Mouse (Mus musculus) kidney, postnatal 36 days (tissue): ENCODE measurements around the gene Nrap.
A peak's percentile ranks its signal among the peaks of the same experiment; 100 is the strongest.
"Not testable (repeated sequence)": the region's sequence is repeated elsewhere in the genome, so short reads cannot be mapped to it uniquely, and the experiment has no call there.

Experiments
- DNase-seq, 2 experiments: peaks; one replicate each; pipeline ENCODE4 v3.0.0; 2021 to 2022; ENCODE audit warnings: mixed read lengths in 2 of 2

The Nrap gene

DNA sequence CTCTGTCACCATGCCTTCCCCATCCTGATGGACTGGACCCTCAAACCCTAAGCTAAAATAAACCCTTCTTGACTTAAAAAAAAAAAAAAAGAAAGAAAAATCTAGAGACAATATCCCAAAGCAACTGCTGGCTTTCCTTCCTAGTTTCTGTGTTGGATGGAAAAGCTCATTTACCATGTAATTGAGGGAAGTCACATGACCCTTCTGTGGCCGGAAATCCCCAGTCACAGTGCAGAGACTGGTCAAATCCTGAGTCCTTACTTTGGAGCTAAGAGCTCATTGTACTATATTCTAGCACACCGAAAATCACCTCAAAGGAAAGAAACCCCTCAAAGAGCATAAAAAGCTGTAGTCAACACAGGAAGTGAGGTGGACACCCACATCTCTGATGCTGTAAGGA lies 30.9 kb downstream of the Nrap start:
- no peak for DNase-seq

DNA sequence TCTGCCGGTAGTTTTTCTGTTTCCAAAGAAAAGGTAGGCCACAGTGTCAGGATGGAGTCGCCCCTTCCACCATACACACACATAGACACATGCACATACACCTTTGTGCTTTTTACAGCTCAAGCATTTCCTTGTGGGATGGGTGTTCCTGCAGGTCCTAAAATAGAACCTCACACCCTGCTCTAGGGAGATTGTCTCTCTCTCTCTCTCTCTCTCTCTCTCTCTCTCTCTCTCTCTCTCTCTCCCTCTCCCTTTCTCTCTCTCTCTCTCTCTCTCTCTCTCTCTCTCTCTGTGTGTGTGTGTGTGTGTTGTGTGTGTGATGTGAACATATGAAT lies 32.5 kb downstream of the Nrap start:
- DNase-seq = not testable (repeated sequence)

DNA sequence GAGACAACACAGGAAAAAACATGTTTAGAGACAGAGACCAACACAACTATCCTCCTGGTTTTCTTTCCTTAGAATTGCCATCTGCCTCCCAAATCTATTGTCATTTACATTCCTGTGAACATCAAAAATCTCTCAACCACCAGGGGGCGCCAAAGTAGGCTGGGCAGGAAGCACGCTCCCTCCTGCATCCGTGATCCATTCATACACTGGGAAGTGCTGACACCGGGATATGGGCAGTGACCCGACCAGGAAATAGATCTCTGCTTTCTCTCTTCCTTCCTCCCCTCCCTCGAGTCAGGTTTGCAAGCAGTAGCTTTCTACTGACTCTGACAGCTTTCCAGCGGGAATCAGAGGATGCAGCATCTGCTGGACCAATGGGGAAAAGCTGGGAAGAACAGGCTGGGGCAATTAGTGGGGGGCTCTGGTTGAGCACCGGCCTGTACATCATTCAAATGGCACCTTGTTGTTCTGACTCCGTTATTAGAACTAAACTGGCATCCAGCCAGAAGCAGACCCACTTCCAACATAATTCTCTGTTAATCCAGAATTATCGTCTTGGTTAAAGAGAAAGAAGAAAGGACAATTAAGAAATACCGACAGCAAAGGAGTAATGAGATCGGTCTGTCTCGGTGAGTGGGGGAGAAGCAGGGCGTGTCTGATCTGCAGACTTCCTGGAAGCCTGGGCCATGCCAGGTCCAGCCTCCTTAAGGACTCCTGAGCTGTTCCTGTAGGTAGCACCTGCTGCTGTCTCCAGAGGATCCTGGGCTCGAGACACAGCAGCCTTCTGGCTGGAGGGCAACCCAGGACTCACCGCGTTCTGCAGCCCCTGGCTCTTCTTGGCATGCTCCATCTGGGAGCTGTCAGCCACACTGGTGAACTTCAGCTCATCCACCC lies 33.1 kb downstream of the Nrap start:
- peak; percentile 62 to 93 for DNase-seq

DNA sequence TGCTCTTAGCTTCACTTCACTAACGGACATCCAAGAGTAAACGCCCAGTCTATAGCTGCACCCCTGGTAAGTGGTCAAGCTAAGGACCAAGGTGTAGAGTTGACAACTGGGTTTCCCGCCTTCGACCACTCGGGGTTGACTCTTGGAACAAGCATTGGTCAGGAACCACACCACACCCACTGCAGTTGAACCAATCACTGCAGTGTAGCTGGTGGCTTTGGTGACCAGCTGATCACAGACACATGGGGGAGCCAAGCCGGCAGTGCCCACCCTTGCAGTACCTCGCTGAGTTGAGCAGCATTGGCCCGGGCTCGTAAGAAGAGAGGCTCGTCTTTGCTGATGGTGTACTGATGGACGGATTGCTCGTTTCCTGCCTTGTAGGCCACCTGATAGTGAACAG lies 34.6 kb downstream of the Nrap start:
- no peak for DNase-seq

DNA sequence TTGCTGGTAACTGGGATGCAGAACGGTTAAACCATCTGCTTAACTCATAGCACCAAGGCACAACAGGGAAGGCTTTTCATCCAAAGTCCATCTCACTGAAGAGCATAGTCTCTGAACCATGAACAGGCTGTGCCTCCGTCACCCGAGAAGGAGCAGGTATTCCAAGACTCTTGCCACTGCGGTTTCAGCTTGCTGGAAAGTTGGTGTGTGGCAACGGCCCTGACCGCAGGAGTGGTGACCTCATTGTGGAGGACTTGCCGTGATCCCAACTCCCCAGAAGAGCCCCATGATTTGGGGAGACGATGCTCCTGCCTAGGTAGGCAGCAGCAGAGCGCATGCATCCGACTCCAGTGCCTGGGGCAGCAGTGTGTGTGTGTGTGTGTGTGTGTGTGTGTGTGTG lies 36.1 kb downstream of the Nrap start:
- peak; percentile 4 to 35 for DNase-seq

DNA sequence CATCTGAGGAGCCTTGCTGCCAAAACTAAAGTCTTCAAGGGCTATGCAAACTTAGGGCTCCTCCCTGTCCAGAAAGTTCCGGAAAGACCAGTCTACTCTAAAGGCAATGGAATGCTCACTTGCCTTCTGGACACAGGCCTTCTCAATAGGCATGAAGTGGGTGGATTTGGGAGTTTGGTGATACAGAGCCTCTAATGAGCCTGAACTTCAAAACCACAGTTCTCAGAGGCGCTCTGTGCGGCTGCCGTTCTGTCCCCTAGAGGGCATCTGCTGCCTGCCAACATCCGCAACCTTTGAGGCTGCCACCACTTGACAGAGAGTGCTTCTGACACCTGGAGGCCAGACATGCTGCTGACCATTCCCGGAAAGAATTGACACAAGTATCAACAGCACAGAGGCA lies 40.5 kb downstream of the Nrap start:
- peak; percentile 36 to 60 for DNase-seq

DNA sequence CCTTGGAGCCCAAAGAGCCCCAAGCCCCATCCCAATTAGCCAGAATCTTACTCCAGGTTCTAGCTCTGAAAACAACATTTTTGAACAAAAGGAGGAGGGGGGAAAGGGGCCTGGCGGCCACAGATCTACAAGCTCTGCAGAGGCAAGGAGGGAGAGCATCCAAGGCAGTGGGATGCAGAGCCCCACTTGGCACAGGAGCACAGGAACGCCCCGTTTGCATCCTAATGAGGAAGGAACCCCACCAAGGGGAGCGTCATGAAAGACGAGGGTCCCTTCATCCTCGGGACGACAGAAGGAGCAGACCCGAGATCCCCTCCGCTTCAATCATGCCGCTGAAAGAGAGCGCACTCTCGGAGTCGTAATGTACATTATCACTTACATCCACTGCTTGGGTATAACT lies 43.1 kb downstream of the Nrap start:
- no peak for DNase-seq

DNA sequence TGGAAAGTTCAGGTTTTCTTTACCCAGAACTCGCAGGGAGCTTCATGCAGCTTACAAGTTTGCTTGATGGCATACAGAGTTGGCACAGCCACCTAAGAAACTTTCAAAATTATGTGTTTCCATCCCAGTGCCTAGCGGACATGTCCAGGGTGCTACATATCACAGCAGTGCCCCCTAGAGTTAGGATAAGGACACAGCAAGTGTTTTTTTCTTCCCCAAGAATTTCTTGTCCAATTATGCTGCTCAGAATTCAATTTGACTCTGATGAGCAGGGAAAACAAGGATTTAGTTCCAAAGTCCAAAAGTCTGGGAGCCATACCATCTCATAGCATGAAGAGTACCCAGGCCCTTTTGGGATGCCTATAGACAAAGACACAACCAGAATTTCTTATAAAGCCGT lies 43.8 kb downstream of the Nrap start:
- DNase-seq = peak in 1 of 2 experiments; percentile 34

DNA sequence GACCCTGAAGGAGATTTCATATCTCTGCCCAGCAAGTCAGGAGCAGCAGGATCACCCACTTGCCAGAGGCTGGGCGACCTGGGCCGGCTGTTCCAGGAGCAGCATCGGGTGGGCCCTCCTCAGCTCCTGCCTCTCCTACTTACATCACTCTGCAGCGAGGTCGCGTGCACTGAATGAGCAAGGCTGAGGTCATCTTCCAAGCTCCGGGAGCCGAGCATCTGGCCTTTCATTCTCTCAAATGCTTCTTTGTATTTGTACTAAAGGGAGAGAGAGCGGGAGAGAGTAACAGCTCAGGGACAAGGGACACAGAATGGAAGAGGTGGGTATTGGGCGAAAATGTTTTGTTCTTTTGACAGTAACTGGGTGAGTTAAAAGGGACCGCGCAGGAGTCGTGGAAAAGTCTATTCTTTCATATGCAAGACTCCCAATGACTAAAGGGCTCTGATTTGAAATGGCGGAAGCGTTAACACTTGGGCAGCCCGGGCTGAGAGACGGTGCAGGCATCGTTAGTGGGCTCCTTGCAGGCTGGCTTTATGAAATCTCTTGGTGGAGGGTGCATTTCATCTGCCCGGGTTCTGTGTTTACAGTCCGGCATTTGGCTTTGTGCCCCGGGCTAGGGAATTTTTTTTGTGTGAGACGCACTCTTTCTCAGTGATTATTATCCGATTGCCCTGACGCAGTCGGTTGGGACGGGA lies 45.8 kb downstream of the Nrap start:
- no peak for DNase-seq

DNA sequence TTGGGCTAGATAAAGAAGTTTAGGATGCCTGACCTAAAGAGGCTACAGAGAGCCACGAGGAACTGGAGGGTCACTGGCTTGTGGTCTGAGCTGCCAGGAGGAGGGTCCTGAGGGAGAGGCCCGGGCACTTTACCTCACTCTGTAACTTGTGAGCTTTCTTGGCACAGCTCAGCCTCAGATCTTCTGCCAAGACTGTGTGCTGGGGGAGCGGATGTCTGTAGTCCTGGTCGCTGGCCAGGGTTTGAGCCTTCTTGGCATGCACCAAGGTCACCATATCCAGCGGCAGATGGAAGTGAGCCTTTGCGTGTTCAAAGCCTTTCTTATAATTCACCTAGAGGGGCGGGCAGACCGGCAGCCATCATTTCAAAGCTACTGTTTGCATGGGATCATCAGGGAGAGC lies 47.8 kb downstream of the Nrap start:
- DNase-seq = peak; percentile 29 to 62

DNA sequence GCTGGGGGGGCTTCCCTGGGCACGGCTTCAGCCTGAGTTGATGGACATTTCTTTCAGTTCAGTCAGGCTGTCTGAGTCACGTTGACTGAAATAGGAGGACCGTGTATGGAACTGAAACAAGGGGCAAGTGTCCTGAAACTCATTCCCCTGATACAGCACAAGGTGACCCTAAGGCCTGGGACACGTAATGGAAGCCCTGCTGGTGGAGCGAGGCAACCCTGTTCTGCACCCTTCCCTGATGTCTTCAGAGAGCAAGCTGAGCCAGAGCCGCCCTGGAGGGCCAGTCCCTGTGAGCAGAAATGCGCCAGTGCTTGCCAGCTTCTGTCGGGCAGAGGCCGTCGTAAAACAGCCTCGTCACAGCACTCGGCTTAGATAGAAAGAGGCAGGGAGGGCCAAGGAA lies 53.0 kb downstream of the Nrap start:
- DNase-seq = peak; percentile 31 to 47

DNA sequence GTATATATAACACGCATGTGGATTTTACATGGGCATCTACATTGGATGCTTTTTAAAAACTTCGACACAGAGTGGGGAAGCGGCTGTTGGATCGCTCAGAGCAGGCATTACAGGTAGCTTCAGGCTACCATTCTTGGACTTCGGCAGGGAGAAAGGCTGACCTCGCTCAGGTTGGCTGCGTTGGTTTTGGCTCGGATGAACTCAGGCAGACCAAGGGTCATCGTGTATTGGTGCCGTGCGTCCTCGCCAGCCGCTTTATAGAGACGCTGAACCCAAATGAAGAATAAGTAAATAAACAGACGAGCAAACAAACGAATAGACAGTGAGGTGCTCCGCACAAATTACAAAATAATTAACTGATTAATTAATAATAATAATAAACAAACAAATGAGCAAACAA lies 53.5 kb downstream of the Nrap start:
- peak; percentile 61 to 64 for DNase-seq

DNA sequence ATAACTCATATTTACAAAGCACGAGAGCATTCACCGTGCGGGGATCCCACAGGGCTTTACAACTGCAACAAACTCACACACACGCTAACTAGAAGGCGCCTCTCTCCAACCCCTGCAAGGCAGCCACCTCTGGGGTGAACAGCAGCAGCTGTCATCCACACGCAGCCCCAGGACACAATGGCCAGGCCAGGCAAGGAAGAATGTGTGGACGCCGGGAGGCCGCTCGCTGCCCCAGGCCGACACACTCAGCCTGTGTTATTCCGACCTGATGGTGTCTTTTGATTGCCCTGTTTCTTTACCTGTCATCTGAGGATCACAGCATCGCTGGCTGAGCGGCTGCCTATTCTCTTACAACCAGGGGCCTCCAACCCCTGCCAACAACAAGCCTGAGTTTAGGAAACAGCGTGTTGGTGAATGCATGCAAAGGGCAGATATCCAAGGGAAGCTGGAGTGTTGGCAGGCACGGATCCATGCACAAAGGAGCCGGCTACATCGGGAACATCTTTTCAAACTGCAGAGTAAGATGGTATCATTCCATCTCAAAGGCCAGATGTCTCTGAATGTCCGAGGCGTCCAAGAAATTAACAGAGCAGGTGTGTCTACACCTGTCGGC lies 63.5 kb downstream of the Nrap start:
- no peak for DNase-seq

DNA sequence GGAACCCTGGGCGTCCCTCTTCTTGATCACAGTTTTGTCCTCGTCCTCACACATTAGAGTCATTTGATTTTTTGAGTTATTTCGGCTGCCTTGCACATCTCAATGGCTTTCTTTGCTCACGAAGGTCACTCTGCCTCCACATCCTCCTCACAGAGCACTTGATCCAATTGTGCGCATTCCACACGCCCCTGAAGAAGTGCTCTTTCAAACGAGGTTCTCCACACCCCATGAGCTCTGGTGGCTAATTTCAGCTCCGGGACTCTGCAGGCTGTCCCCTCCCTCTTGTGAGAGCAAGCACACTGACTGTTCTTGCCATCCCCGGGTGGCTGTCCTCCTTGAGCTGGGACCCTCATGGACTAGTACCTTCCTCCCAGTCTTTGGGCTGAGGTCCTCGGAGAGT lies 64.2 kb downstream of the Nrap start:
- DNase-seq = no peak

DNA sequence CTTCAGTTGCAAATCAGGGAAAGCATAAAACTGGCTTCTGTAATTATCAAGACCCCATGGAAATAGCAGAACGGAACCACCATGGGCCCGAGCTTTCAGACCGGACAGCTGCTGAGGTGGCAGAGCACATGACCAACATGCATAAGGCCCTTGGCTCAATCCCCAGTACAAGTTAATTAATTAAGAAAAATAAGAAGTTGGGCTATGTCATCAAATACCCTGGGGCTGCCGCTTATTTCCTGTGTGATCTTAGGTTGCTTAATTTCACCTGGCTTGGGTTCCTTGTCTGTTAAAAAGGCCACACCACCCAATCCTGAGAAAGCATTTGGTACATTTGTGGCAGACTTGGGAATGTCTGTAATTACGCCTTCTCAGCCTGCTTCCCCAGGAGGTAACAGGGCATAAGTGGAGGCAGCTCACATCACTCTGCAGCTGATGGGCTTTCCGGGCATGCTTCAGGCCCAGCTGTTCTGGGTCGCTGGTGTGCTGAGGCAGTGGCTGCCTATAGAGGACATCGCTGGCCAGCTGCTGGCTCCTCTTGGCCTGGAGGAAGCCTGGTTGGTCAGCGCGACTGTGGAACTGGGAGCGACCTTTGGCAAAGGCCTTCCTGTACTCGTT lies 68.4 kb downstream of the Nrap start:
- DNase-seq = peak; percentile 25 to 33

DNA sequence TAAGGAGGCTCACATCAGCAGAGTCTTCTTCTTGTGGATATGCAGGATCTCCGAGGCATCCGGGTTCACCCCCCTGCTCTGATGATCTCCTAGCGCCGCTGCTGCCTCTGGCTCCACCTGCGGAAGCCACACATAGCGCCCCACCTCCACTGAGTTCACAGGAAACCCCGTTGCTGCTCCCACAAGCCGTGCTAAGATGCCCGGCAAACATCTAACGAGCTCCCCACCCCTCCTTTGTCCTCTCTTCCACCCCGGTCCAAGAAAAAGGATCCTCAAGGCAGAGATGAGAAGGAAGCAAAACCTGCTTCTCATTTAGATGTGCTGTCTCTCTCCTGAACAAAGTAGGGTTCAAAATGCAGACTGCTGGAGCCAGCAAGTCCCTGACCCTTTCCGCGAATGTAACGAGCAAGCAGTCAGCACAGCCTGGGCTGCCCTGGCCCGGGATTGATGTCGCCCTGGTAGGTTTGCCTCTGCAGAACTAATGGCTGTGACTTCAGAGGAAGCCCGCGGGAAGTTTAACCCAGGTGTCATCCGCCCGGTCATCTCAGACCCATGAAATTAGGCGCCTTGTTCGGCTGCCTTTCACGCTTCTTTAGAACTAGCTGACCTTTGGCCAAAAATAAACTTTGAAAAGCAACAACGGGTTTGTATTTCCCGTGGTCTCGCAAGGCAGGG lies 69.5 kb downstream of the Nrap start:
- DNase-seq = peak; percentile 31 to 62

DNA sequence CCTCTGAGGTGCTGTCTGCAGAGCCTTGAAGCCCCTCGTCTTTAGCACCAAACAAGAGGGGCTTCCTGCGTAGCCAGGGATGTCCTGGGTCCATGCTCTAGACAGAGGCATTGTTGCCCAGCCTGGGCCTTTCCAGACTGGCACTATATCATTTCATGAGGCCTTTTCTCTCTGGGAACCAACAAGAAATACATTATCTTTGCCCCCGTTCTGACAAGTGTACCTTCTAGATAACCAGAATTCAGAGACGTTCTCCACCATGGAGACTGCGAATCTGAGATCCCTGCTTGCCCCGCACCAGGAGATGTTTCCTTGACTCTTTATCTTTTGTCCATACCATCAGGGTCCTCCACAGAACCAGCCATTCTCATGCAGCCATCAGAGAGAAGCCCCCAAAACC lies 70.2 kb downstream of the Nrap start:
- DNase-seq = no peak

DNA sequence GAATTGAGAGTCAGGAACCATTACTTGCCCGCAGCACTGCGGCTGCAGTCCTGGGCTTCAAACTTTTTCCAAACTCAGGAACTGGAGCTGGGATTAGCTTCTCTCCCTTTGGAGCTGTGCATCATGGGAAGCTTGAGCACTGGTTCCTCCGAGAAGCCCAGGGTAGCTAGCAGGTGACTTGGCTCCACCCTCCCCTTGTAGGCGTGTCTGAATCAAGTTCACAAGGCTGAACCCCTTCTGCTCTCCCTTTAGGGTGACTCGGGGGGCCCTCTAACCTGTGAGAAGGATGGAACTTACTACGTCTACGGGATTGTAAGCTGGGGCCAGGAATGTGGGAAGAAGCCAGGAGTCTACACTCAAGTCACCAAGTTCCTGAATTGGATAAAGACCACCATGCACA lies 70.6 kb downstream of the Nrap start:
- no peak for DNase-seq

DNA sequence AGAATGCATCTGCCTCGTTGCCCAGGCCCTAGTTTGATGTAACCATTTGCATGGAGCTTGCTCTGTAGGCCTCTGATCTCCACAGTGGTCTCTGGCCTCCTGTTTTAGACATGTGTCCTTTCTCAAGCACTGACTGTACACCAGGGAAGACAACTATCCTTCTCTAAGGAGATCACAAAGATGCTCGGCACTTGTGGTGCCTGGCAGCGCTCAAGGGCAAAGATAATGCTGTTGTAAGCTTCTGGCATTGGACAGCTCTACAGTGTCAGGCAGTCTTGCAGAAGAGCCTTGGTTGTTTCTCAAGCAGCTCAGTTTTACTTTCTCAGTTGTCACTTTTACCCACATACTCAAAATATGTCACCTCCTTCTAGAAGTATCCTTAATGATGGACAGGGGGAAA lies 73.3 kb downstream of the Nrap start:
- no peak for DNase-seq

DNA sequence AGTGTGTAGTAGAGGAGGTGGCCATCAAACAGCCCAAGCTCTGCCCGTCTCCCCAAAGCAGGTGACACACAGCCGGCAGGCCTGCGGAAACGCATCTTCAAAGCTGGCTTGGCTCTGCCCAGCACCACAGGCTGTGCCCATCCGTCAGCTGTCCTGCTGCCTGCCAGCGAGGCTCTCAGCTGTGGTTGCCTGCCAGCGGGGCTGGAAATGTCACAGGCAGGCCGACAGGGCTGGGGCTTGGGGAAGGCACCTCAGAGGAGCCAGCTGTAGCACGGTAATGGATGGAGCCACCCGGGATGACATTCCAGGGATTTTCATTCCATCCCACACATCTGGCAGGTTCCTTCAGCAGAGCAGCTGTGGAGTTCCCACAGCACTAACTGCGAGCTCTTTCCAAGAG lies 89.0 kb downstream of the Nrap start:
- DNase-seq = no peak

DNA sequence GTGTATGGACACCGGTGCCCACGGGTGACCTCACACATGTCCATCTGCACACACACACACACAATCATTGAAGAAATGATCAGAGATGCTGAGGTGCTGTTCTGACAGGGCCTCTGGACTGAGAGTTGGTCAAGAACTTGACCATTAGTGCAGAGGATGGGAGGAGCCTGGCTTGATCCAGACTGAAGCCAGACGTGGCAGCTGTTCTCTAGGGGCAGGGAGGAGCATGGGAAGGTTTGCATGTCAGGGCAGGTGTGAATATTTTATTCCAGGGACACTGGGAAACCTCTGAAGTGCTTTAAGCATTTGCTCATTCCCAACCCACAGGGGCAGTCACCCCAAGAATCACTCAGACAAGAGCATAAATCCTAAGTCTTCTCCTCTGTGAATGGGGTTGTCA lies 92.6 kb downstream of the Nrap start:
- DNase-seq = no peak

DNA sequence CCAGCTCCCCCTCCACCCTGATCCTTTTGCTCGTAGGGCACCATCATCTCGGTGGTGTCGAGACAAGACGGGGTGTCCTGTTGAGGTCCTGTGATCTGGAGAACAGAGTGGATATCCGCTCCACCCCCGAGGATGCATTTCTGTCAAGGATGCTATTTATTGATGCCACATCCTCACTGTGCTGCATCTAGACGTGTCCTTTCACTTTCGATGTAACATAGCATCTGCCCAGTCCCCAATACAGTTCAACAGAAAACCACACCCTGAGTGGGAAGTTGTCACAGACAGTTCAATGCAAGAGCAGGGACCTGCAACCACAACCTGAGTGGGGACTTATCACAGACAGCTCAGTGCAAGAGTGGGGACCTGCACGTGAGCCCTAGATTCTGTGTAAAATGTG lies 93.2 kb downstream of the Nrap start:
- no peak for DNase-seq
